Mouse (Mus musculus): ENCODE measurements around the gene Esam. TPM values are rescaled to one million over a fixed set of nuclear protein-coding genes. Genes with fewer than 3 reads are reported as not detected.
A peak's percentile ranks its signal among the peaks of the same experiment; 100 is the strongest.

The Esam gene
- total RNA-seq, 2 experiments from 2014 or later: 67.1 to 69.5 TPM

DNA sequence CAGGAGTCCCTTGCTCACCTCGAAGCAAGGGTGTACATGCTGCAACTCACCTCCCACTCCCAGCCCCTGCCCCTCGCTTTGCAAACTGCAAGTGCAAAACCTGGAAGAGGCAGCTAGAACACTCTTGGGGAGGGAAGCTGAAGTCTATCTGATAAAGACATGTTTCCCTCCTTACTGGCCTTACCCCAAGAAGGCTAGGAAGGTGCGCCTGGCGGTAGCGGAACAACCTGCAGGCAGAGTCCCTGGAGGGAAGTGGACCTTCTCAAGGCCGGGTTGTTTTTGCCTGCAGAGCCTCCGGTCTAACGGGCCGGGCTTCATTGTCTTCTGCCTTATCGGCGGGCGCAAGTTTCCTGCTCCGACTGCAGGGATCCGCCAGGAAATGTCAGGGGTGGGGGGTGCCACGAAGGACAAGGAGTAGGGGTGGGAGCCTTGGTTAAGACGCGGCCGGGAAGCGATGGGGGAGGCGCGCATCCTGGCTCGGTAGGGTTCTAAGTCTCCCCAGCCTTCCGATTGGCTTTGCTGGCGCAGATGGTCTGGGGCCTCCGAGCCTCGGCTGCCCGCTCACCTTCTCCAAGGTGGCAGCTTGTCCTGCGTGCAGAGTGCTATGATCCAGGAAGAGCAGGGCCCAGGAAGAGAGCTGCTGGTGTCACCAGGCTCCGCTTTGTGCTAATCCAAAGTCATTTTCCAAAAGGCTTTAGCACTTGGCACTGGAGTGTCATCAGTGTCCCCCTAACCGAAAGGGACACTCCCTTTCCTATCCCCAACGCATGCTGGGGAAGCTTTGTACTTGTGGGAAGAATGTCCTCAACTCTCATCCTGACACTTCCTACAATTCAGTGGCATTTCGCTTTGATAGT is 2.4 kb downstream of the Esam start:
- DNase-seq: peak; percentile 81 to 94

DNA sequence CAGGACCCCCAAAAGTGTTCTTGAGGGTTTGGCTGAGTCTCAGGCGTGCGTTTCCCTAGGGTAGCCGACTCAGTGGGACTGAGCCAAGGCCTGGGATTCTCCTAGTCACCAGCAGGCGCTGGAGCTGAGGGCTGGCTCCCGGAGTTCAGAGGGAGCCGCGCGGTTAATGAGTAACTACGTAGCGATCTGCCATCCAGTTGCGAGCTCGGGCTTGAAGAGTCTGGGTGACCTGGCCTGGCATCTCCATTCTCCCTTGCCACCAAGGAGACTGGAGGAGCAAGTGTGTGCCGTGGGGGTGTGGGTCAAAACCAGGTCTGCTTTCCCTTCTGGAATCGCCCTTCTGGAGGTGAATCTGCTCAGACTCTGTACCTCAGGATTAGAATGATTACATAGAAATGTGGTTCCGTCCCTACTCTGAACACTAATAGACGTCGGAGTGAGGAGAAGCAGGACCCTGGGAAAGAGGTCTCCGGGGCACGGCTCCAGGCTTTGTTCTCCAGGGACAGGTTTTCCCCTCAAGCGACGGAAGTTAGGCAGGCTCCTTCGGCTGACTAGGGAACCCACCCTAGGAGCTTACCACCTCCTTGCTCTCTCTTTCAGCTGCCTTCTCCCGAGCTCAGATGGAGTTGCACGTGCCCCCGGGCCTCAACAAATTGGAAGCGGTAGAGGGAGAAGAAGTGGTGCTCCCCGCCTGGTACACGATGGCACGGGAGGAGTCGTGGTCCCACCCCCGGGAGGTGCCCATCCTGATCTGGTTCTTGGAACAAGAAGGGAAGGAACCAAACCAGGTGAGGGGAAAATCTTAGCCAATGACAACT is 3.2 kb downstream of the Esam start:
- DNase-seq: peak; percentile 63 to 71

DNA sequence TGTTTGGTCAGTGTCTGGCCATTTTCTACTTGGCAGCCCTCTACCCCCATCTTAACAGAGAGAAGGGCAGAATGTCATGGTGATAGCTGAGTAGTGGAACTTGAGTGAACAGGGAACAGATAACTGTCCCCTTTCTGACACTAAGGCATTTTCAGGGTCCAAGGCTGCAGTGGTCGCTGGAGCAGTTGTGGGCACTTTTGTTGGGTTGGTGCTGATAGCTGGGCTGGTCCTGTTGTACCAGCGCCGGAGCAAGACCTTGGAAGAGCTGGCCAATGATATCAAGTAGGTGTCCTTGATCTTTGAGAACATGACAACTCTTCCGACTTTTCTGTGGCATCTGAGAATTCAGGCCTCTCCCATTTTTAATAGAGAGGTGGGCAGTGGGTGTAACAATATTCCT is 9.0 kb downstream of the Esam start:
- no peak for DNase-seq

DNA sequence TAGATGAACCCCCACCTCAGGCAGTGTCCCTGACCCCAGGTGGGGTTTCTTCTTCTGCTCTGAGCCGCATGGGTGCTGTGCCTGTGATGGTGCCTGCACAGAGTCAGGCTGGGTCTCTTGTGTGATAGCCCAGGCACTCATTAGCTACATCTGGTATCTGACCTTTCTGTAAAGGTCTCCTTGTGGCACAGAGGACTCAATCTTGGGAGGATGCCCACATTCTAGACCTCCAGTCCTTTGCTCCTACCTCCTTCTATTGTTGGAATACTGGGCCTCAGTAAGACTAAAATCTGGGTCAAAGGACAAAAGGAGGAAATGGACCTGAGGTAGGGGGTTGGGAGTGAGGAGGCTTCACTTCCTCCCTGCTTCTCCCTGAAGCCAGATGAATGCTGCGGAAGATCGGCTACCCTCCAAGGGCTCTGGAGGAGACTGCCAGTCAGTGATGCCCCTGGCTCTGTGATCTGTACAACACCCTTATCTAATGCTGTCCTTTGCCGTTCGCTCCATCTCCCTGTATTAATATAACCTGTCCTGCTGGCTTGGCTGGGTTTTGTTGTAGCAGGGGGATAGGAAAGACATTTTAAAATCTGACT is 9.9 kb downstream of the Esam start:
- DNase-seq: no peak

DNA sequence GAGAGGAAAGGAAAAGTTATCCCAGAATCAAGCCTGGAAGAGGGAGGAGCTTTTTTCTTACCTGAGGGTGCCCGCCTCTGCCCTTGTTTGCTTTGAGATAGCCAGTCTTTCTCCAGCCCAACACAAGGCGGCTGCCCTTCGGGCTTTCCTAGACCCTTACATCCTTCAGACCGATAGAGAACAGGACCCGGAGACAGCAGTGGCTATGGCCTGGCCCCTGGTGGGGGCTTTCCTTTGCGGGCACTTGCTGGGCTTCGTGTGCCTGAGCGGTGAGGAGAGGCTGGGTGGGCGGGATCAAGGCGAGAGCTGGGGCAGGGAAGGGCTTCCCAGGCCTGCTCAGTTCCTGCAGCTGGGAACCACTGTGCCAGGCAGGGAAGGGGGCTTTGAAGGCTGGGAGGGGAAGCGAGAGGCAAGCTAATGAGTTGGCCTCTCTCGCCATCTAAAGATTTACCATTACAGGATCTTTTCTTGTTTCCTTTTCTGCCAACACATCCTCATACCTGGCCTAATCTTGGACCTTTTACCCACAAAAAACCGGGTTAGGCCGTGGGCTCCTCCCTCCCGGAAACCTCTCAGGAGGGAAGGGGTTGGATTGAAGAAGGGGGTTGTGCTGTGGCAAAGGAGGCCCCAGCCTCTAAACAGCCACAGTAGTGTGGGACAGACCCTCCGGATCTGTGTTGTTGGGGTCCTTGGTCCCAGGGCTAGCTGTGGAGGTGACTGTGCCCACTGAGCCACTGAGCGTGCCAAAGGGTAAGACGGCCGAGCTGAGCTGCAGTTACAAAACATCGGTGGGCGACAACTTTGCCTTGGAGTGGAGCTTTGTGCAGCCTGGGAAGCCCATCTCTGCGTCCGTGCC is 11.5 kb downstream of the Esam start, which contains the start of gene Vsig2:
Vsig2 (plus strand) TSS at position 86 of the 856 bp plus-strand sequence.
- no peak for DNase-seq

DNA sequence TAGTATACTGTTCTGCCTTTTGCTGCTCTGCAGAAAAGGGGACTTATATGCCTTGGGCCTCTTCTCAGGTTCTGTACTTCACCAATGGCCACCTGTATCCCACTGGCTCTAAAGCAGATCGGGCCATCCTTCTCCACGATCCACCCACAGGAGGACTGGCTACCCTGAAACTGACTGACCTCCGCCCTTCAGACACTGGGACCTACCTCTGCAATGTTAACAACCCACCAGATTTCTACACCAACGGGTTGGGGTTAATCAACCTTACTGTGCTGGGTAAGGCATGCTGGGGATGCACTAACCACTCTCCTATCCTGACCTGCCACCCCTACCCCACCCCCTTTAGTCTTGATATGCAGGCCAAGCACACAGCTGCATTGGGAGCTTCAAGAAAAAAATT is 12.3 kb downstream of the Esam start:
- no peak for DNase-seq

DNA sequence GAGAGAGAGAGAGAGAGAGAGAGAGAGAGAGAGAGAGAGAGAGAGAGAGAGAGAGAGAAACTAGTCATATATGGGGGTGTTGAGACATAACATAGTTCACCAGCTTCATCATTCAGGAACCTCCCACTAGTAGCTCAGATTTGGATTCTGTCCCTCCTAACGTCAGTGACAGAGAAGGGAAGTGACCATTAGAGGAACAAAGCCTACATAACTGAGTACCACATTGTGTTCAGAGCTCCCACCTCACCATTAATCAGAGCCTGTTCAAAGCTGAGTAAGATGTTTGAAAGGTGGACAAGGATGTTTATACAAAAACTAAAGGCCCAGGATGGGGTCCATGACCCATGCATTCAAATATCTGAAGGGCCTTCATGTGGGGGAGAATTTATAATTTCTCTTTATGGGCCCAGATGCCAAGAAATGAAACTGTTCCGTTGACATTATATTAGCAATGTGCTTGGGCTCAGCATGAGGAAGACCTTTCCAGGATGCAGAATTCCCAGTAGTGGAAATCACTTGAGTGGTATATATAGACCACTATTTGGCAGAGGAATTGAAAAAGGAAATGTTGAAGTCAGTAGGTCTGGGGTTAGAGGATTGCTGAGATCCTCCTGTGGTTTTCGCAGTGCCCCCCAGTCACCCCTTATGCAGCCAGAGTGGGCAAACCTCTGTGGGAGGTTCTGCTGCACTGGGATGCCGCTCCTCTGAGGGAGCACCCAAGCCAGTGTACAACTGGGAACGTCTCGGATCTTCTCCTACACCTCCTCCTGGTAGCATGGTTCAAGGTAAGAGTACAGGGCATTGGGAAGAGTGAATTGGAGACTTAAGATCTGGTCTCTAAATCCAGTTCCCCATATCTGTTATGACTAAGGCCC is 13.1 kb downstream of the Esam start:
- DNase-seq: no peak

DNA sequence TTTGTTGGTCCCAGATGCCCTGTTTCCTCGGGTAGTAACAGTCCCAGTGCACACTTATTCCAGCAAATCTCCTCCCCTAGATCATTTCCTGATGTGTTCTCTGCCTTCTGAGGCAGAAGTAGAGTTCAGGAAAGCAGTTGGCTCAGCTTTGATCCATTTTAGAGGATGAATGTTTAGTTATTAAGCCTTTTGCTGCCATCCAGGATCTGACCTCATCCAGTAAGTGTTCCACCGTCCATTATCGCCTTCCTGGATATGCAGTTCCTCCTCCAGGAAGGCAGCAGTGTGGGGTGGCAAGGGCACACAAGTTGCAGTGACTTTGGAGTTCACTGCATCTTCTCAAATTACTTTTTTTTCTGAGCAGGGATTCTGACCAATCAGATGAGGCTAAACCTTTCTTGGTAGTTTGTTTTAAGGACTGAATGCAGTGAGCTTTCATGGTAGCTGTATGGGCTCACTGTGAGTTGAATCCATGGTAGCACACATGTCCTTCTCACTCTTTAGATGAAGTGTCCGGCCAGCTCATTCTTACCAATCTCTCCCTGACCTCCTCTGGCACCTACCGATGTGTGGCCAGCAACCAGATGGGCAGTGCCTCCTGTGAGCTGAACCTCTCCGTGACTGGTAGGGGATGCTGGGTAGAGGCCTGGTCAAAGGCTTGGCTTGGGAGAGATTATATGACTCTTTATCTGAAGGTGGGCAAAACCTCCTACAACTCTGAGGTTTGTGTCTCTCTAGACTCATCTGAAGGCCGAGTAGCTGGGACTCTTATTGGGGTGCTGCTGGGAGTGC is 14.2 kb downstream of the Esam start:
- DNase-seq: no peak

DNA sequence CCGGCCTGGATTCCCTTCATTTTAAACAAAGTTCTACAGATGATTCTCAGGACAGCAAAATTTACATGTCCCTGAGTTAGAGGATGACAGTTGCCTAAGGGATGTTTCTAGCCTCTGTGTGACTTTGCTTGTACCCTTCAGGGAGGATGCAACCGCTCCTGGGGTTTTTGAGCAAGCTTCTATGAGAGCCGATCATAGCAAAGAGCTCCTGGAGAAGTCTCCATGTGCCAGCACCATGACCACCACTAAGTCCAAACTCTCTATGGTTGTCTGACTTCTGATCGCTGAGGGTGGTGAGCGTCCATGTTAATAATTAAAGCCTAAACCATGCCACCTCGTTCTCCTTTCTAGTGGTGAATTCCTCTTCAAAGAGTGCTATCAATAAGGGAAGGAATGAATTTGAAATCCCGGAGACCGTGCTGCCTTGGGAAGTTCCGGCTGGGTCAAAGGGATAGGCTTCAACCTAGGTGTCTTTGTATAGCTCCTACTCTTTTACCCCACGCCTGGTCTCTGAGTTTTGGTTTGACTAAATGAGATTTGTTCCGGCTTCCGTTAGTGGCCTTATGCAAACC is 16.1 kb downstream of the Esam start:
- DNase-seq: no peak

DNA sequence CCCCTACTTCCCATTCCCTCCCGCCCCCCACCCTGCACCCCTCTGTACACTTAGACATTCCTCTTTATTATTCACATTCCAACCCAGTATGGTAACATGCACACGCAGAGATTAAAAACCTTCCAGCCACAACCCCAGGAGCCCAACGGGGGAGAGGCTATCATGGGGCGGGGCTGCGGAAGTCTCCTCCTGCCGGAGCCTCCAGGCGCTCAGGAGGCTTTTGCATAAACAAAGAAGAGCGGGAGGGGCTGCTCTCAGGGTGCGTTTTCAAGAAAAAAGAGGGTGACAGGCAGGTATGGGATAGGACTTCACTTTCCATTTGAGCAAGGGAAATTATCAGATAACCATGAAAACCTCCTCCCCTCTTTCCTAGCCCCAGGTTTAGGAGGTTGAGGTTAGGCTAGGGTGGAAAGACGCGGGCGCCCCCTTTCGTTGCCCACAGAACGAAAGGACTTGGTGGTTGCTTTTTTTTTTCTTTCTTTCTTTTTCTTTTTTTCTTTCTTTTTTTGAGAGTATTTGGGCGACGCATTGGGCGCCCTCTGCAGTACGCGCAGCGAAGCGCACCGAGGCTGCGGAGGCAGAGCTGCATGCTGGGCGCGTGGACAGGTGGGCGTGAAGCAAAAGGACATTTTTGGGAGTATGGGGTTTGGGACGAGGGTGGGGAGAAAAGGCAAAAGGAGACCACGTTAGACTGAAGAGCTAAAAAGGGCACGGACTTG is 16.7 kb downstream of the Esam start:
- peak; percentile 78 to 81 for DNase-seq

DNA sequence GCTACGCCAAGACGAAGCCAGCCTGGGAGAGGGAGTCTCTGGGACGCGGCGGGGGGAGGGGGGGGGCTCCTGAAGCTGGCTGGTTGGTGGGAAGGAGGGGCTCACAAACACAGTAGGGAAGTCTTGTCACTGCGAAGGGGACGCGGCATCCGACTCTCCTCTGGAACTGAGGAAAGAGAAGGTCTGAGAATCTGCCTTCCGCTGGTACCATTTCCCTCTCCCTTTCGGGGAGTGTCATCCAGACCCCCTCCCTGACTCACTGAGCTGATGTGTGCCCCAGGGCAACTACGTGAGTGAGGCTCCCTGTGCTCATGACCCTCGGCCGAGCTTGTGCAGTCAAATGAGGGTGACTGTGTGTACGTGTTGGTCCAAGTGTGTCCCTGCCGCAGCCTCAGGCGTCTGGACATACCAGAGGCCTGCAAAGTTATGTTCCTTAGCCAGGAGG is 17.3 kb downstream of the Esam start:
- peak in 1 of 2 experiments; percentile 34 for DNase-seq

DNA sequence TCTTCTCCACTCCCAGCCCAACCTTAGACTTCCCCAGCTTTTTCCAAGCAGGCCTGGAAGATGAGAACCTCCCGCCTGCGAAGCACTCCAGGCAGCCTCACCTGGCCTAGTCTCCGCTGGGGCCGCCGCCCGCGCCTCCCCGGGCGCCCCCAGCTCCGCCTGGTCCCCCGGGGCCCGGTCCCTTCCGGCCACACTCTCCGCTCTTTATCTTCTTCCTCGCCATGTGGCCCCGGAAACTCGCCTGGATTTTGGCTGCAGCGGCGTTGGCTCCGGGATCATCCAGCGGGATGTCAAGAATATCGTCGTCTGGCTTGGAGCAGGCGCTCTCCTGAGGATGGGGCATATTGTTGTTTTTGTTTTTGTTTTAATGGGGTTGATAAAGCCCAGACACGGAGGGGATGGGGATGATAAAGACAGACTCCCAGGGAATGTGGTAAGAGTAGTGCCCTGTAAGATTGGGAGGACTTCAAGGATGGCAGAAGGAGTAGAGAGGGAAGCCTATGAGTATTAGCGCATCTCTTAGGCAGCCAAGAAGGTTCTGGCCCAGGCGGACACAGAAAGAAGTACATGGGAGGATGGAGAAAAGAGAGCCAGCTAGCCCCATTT is 18.1 kb downstream of the Esam start:
- DNase-seq: peak; percentile 37 to 45

DNA sequence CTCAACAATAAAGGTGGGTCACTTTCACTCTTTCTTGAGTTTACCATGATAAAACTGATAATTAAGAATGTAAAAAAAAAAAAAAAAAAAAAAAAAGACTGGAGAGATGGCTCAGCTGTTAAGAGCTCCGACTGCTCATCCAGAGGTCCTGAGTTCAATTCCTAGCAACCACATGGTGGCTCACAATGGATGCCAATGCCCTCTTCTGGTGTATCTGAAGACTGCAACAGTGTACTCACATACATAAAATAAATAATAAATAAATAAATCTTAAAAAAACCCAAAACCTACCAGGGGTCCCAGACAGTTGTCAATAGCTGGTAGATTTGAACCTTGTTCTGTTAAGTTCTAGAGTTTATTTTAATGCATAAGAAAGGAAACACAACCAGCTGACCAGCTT is 19.0 kb downstream of the Esam start:
- no peak for DNase-seq

DNA sequence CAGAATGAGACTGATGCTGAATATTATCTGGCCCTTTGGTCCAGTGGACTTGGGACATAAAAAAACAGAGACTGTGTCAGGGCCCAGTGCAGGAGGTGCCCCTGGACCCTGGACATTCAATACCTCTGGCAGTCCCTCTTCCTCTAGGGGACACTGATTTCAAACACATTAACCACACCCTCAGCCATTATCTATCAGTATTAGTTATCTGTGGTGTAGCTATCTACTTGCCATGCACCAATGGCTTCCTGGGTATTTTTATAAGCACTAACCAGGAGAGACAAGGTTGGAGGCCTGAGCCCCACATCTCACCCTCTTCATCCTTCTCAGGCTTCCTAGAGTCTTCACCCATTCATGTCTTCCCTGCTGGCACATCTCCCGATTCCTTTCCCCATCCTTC is 22.6 kb downstream of the Esam start:
- no peak for DNase-seq

DNA sequence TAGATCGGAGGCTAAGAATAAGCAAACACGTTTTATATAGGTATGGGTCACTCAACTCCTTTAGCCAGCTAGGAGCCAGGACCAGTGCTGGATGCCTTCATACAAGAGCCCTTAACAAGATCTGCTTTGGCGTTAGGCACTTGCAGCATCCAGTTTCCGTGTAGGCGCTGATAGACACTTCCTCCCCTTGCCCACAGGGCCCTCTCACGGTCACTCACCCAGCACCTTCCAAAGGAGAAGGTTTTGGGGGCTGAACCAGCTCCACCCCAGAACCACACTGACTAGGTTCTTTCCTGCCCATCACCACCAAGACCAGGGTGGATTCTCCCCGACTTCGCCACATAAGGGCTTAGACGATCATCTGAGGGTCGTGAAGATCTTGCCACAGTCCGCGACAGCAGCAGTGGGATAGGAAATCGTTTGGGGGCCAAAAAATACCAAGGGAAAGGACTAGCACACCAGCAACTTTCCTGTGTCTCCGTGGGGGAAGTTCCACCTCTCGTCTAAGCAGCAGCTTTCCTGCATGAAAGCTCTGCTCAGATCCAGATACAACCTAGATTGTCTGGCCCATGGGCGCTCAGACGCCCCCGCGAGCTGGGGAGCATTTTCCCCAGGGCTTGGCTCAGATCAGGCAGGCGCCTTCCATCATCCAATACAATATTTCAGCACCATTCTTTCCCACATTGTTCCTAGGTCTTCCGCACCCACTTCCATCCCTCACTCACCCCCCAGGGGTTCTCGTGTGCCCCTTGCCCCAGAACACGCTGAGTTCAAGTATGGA is 24.1 kb downstream of the Esam start:
- no peak for DNase-seq

DNA sequence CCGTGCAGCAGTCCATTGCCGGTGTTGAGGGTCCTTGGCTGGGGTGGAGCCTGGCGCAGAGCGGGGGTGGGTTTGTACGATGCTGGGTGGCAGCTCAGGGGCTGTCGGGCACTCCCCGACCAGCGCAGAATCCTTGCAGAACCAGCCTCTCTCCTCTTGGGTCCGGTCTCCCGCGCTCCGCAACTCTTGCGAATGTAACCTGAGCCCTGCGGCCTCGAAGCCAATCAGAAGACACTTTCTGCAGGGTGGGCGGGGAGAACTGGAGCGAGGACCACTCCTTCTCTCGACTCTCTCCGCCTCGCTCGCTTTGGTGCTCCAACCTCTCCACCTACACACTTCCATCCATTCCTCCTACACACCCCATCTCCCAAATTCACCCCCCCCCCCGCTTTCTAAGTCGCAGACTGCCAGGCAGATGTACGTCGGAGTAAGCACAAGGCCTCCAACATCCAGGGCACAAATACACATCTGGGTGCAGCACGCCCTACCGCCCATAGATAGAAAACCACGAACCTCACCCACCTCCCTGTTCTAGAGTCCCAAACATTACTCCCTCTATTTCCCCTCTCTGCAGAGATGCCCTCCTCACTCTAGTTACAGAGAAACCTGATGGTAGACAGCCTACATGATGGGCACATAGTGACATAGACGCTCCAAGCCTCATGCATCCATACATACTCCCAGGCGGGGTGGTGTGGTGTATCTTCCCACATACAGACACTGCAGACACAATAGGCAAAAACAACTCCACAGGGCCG is 24.8 kb downstream of the Esam start, which contains the start of gene Nrgn:
Nrgn (minus strand) TSS at position 369 of the 758 bp plus-strand sequence.
- DNase-seq: peak; percentile 84 to 85

DNA sequence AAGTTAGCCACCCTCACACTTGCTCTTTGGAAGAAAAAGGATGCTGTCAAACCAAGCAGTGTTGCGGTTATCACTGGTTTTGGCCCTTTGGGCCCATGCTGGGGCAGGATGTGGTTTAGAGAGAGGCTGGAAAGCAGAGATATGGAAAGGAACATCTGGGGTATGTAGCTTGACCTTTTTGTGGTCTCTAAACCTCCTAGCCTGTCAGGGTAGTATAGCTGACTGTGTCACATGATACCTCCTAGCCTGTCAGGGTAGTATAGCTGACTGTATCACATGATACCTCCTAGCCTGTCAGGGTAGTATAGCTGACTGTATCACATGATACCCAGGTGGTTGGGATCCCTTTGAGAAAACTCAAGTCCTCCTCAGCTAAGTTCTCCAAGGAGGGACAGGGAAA is 26.4 kb downstream of the Esam start:
- DNase-seq: no peak

All from heart, adult 18-20 months (tissue).